Mouse (Mus musculus) myocyte (in vitro differentiated cells): Measurements from ENCODE around the gene Iqgap2. TPM values are rescaled to one million over a fixed set of nuclear protein-coding genes. Genes with fewer than 3 reads are reported as not detected.

ENCODE experiments used
- H3K27me3 ChIP-seq: one replicate; pipeline ENCODE4 v1.6.1; 2011; ENCODE audit not compliant: control insufficient read depth, insufficient read depth, insufficient read length
- H3K36me3 ChIP-seq: one replicate; pipeline ENCODE4 v1.6.1; 2011; ENCODE audit not compliant: control insufficient read depth, insufficient read depth
- H3K4me2 ChIP-seq: one replicate; pipeline ENCODE4 v1.6.1; 2011; ENCODE audit warnings: low read depth, control low read depth
- H3K4me3 ChIP-seq: one replicate; pipeline ENCODE4 v1.5.1; 2011; ENCODE audit warnings: mild to moderate bottlenecking, control low read depth, moderate library complexity
- H3K79me2 ChIP-seq: one replicate; pipeline ENCODE4 v1.6.1; 2011; ENCODE audit not compliant: control insufficient read depth, insufficient read depth
- H3ac ChIP-seq: one replicate; pipeline ENCODE4 v1.6.1; 2011; ENCODE audit not compliant: control insufficient read depth, insufficient read length
- CEBPB ChIP-seq: IDR thresholded peaks from 2 replicates; pipeline ENCODE4 v1.6.1; 2011; ENCODE audit warnings: mild to moderate bottlenecking, moderate library complexity; ENCODE audit not compliant: poor library complexity, insufficient read depth, severe bottlenecking
- E2F4 ChIP-seq: IDR thresholded peaks from one replicate; pipeline ENCODE4 v1.6.1; 2011; ENCODE audit warnings: mild to moderate bottlenecking, control low read depth, moderate library complexity; ENCODE audit not compliant: insufficient read depth
- MAX ChIP-seq: IDR thresholded peaks from one replicate; pipeline ENCODE4 v1.6.1; 2011; ENCODE audit warnings: low read depth, mild to moderate bottlenecking, control low read depth
- MYOD1 ChIP-seq, 3 experiments: IDR thresholded peaks; one replicate each; pipeline ENCODE4 v1.6.1; 2011; ENCODE audit warnings: control low read depth in 2 of 3, low read depth in 2 of 3, mild to moderate bottlenecking in 2 of 3, moderate library complexity in 1 of 3; ENCODE audit not compliant: insufficient read length in 2 of 3, control insufficient read depth in 1 of 3
- MYOG ChIP-seq, 3 experiments: IDR thresholded peaks; one replicate each; pipeline ENCODE4 v1.6.1; 2011; ENCODE audit warnings: control low read depth in 2 of 3, low read depth in 2 of 3, mild to moderate bottlenecking in 2 of 3; ENCODE audit not compliant: insufficient read length in 2 of 3, control insufficient read depth in 1 of 3, insufficient read depth in 1 of 3
- POLR2A ChIP-seq: IDR thresholded peaks from one replicate; pipeline ENCODE4 v1.6.1; 2011; ENCODE audit warnings: low read depth, mild to moderate bottlenecking, control low read depth, moderate library complexity; ENCODE audit not compliant: insufficient read length
- POLR2AphosphoS2 ChIP-seq: IDR thresholded peaks from one replicate; pipeline ENCODE4 v1.6.1; 2011; ENCODE audit warnings: low read depth, control low read depth; ENCODE audit not compliant: insufficient read length
- REST ChIP-seq: IDR thresholded peaks from one replicate; pipeline ENCODE4 v1.6.1; 2011; ENCODE audit warnings: mild to moderate bottlenecking, control low read depth, moderate library complexity; ENCODE audit not compliant: insufficient read depth, insufficient read length
- SRF ChIP-seq: IDR thresholded peaks from one replicate; pipeline ENCODE4 v1.6.1; 2011; ENCODE audit warnings: low read depth; ENCODE audit not compliant: control insufficient read depth, insufficient read length
- TCF12 ChIP-seq: IDR thresholded peaks from one replicate; pipeline ENCODE4 v1.6.1; 2011; ENCODE audit warnings: mild to moderate bottlenecking, control low read depth; ENCODE audit not compliant: poor library complexity, insufficient read depth, severe bottlenecking
- TCF3 ChIP-seq: IDR thresholded peaks from one replicate; pipeline ENCODE4 v1.6.1; 2011; ENCODE audit warnings: low read depth, control low read depth; ENCODE audit not compliant: insufficient read length
- USF1 ChIP-seq: IDR thresholded peaks from one replicate; pipeline ENCODE4 v1.6.1; 2011; ENCODE audit warnings: low read depth, mild to moderate bottlenecking, control low read depth, moderate library complexity
- polyA plus RNA-seq: library from polyadenylated mRNA; unstranded; fragments of >200 nt; fragmentation: generic; extraction: Trizol; gene quantifications from one replicate; pipeline ENCODE4 v1.2.1, GENCODE M21; 2012; ENCODE audit warnings: missing spikeins

The Iqgap2 gene
- polyA plus RNA-seq, 1 experiment, result 0.02 TPM

- Histone ChIP-seq H3K36me3 (peaks cover 6% of the 10 kb centered on the region), H3K79me2 (peaks cover 82% of the 10 kb centered on the region), H3K4me3 (peak overlapping the region; percentile 77), H3K4me2 (peak overlapping the region; percentile 86), H3ac (no peak overlapping the region), H3K27me3 (no peaks in the 10 kb centered on the region)
- no peak for TF ChIP-seq MYOD1 (IDR thresholded peaks at IDR 0.05; ENCODE audit: control insufficient read depth in 1 of 3, insufficient read length in 2 of 3, low read depth in 2 of 3)
- TF ChIP-seq SRF, result no peak
- no peak for TF ChIP-seq TCF3
- TF ChIP-seq MAX, result no peak
- no peak for TF ChIP-seq POLR2A
- TF ChIP-seq MYOG (IDR thresholded peaks at IDR 0.05; ENCODE audit: control insufficient read depth in 1 of 3, insufficient read depth in 1 of 3, insufficient read length in 2 of 3, low read depth in 2 of 3), result no peak
- no peak for TF ChIP-seq CEBPB
- no peak for TF ChIP-seq USF1
- TF ChIP-seq E2F4, result no peak
- no peak for TF ChIP-seq REST
- no peak for TF ChIP-seq TCF12
- no peak for TF ChIP-seq POLR2AphosphoS2
Measured at GRCm38 (mm10) chr13:95614757-95615156, 277.0 kb downstream of the Iqgap2 start.

DNA sequence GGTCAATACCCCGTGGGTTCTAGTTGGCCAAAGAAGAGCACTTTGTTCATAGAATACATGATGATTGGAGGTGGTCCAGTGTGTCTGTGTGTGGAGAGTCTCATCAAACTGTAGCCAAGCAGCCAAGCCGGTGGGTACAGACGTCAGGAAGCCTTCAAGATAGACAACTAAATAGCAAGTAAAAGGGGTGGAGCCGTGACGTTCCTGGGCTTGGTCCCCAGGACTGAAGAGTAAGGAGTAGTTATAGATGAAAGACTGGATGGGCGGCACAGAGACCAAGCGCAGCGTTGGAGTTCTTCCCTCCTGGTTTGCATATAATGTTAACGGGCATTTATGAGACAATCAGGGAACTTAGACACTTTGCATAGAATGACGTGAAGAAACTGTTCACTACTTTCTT is 279.5 kb downstream of the Iqgap2 start:
- H3ac ChIP-seq, result no peak overlapping the region
- H3K4me2 ChIP-seq, result no peak overlapping the region
- peaks cover 6% of the 10 kb centered on the region for H3K36me3 ChIP-seq
- H3K79me2 ChIP-seq, result peaks cover 98% of the 10 kb centered on the region
- no peak overlapping the region for H3K4me3 ChIP-seq
- H3K27me3 ChIP-seq, result no peaks in the 10 kb centered on the region
- TF ChIP-seq E2F4 (no peak), TCF3 (no peak), POLR2AphosphoS2 (no peak), POLR2A (no peak), USF1 (no peak), REST (no peak), SRF (no peak), MYOG (IDR thresholded peaks at IDR 0.05; ENCODE audit: control insufficient read depth in 1 of 3, insufficient read depth in 1 of 3, insufficient read length in 2 of 3, low read depth in 2 of 3) (no peak), MYOD1 (IDR thresholded peaks at IDR 0.05; ENCODE audit: control insufficient read depth in 1 of 3, insufficient read length in 2 of 3, low read depth in 2 of 3) (no peak), TCF12 (no peak), MAX (no peak), CEBPB (no peak)

DNA sequence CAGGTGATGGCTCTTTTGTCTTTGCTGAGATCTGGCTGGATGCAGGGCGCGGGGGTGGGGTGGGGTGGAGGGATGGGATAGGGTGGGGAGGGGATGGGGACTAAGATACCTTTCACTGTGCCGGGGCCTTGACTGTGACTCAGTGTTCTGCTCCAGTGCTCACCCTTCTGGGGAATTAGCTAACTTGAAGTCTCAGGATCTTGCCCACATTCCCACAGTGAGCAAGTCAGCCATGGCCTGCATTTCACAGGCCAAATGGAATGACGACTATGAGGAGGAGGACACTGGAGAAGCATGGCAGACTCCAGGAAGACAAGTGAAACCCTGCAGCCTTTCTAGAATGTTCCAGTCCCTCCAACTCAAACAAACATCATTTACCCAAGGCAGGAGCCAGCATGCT is 280.0 kb downstream of the Iqgap2 start:
- no peak overlapping the region for H3K4me2 ChIP-seq
- H3K27me3 ChIP-seq, result no peaks in the 10 kb centered on the region
- TF ChIP-seq REST (no peak), MAX (no peak), USF1 (no peak), E2F4 (no peak), SRF (no peak), POLR2AphosphoS2 (no peak), MYOD1 (IDR thresholded peaks at IDR 0.05; ENCODE audit: control insufficient read depth in 1 of 3, insufficient read length in 2 of 3, low read depth in 2 of 3) (no peak), MYOG (IDR thresholded peaks at IDR 0.05; ENCODE audit: control insufficient read depth in 1 of 3, insufficient read depth in 1 of 3, insufficient read length in 2 of 3, low read depth in 2 of 3) (no peak), TCF12 (no peak), TCF3 (no peak), POLR2A (no peak)
- no peak overlapping the region for H3ac ChIP-seq
- peaks cover 11% of the 10 kb centered on the region for H3K36me3 ChIP-seq
- H3K79me2 ChIP-seq, result peaks cover 98% of the 10 kb centered on the region
- no peak overlapping the region for H3K4me3 ChIP-seq

- no peak for TF ChIP-seq MYOD1 (IDR thresholded peaks at IDR 0.05; ENCODE audit: control insufficient read depth in 1 of 3, insufficient read length in 2 of 3, low read depth in 2 of 3)
- no peak for TF ChIP-seq REST
- no peak for TF ChIP-seq E2F4
- TF ChIP-seq POLR2A, result no peak
- TF ChIP-seq SRF, result no peak
- no peak for TF ChIP-seq TCF3
- TF ChIP-seq USF1, result no peak
- no peak for TF ChIP-seq POLR2AphosphoS2
- TF ChIP-seq MYOG (IDR thresholded peaks at IDR 0.05; ENCODE audit: control insufficient read depth in 1 of 3, insufficient read depth in 1 of 3, insufficient read length in 2 of 3, low read depth in 2 of 3), result no peak
- no peak for TF ChIP-seq MAX
- TF ChIP-seq TCF12, result no peak
- no peak for TF ChIP-seq CEBPB
- Histone ChIP-seq H3ac (no peak overlapping the region), H3K27me3 (no peaks in the 10 kb centered on the region), H3K4me2 (no peak overlapping the region), H3K4me3 (no peak overlapping the region), H3K36me3 (peaks cover 11% of the 10 kb centered on the region), H3K79me2 (peaks cover 96% of the 10 kb centered on the region)
Measured at GRCm38 (mm10) chr13:95610786-95611562, 280.7 kb downstream of the Iqgap2 start.
